Mouse (Mus musculus) megakaryocyte, embryonic 14.5 days (primary cell): Measurements from ENCODE around the gene Gldn. TPM values are rescaled to one million over a fixed set of nuclear protein-coding genes. Genes with fewer than 3 reads are reported as not detected.

Source experiments
- H3K27me3 ChIP-seq: replicated peaks from 2 replicates; pipeline ENCODE3; 2012; ENCODE audit warnings: inconsistent platforms
- H3K36me3 ChIP-seq: replicated peaks from 2 replicates; pipeline ENCODE3; 2012; ENCODE audit warnings: low read length, inconsistent platforms, mixed read lengths
- H3K4me1 ChIP-seq: 2 replicates; pipeline ENCODE4 v1.6.1; 2012; ENCODE audit warnings: inconsistent platforms
- H3K4me3 ChIP-seq: replicated peaks from 2 replicates; pipeline ENCODE3; 2012; ENCODE audit warnings: moderate library complexity, mild to moderate bottlenecking, inconsistent platforms
- H3K9me3 ChIP-seq: 2 replicates; pipeline ENCODE4 v1.6.1; 2012; ENCODE audit warnings: inconsistent platforms
- FLI1 ChIP-seq: IDR thresholded peaks from 2 replicates; pipeline ENCODE4 v1.6.1; 2012; ENCODE audit warnings: low read length, inconsistent platforms, mixed read lengths
- GATA1 ChIP-seq: IDR thresholded peaks from 3 replicates; pipeline ENCODE4 v1.6.1; 2012; ENCODE audit warnings: mixed read lengths, low read length, inconsistent platforms, borderline replicate concordance
- polyA plus RNA-seq: library from polyadenylated mRNA; stranded (reverse); fragments of >175 nt; gene quantifications from 2 replicates; pipeline ENCODE4 v1.2.3, GENCODE M21; 2012; ENCODE audit warnings: low replicate concordance; ENCODE audit not compliant: insufficient read depth

The Gldn gene
- polyA plus RNA-seq, 1 experiment: not detected

GRCm38 (mm10) chr9:54299792-54300191 is 13.5 kb downstream of the Gldn start:
- no peaks in the 10 kb centered on the region for H3K4me1 ChIP-seq
- H3K36me3 ChIP-seq: no peaks in the 10 kb centered on the region
- no peak overlapping the region for H3K4me3 ChIP-seq
- H3K9me3 ChIP-seq: peaks cover 3% of the 10 kb centered on the region; the same call in 1 of the 2 replicates
- H3K27me3 ChIP-seq: peaks cover 3% of the 10 kb centered on the region
- TF ChIP-seq FLI1 (no peak), GATA1 (no peak)

- no peaks in the 10 kb centered on the region for H3K36me3 ChIP-seq
- TF ChIP-seq GATA1 (no peak), FLI1 (no peak)
- H3K4me3 ChIP-seq: no peak overlapping the region
- no peaks in the 10 kb centered on the region for H3K4me1 ChIP-seq
- peaks cover 3% of the 10 kb centered on the region; the same call in 1 of the 2 replicates for H3K9me3 ChIP-seq
- peaks cover 5% of the 10 kb centered on the region for H3K27me3 ChIP-seq
These were observed 15.0 kb downstream of the Gldn start for GRCm38 (mm10) chr9:54301255-54301654.

GRCm38 (mm10) chr9:54308209-54308608 is 21.9 kb downstream of the Gldn start:
- Histone ChIP-seq H3K36me3 (no peaks in the 10 kb centered on the region), H3K27me3 (peaks cover 5% of the 10 kb centered on the region), H3K4me3 (no peak overlapping the region), H3K4me1 (no peaks in the 10 kb centered on the region), H3K9me3 (peaks cover 6% of the 10 kb centered on the region; the same call in 1 of the 2 replicates)
- TF ChIP-seq GATA1: no peak
- no peak for TF ChIP-seq FLI1

GRCm38 (mm10) chr9:54308751-54309358 is 22.6 kb downstream of the Gldn start:
- Histone ChIP-seq H3K4me3 (no peak overlapping the region), H3K4me1 (no peaks in the 10 kb centered on the region), H3K9me3 (peaks cover 6% of the 10 kb centered on the region; the same call in 1 of the 2 replicates), H3K36me3 (no peaks in the 10 kb centered on the region), H3K27me3 (peaks cover 5% of the 10 kb centered on the region)
- no peak for TF ChIP-seq FLI1
- TF ChIP-seq GATA1: no peak

GRCm38 (mm10) chr9:54316363-54316762 is 30.1 kb downstream of the Gldn start:
- Histone ChIP-seq H3K4me1 (no peaks in the 10 kb centered on the region), H3K4me3 (no peak overlapping the region)
- no peak for TF ChIP-seq GATA1
- no peak for TF ChIP-seq FLI1

GRCm38 (mm10) chr9:54323456-54323855 is 37.2 kb downstream of the Gldn start:
- Histone ChIP-seq H3K36me3 (no peaks in the 10 kb centered on the region), H3K27me3 (peaks cover 25% of the 10 kb centered on the region), H3K4me1 (no peaks in the 10 kb centered on the region), H3K9me3 (no peaks in the 10 kb centered on the region), H3K4me3 (no peak overlapping the region)
- TF ChIP-seq FLI1: no peak
- no peak for TF ChIP-seq GATA1

More at GRCm38 (mm10) chr9:54316363-54316762, 30.1 kb downstream of the Gldn start:
- H3K27me3 ChIP-seq: peaks cover 11% of the 10 kb centered on the region
- no peaks in the 10 kb centered on the region for H3K9me3 ChIP-seq
- no peaks in the 10 kb centered on the region for H3K36me3 ChIP-seq

GRCm38 (mm10) chr9:54329201-54329600 is 42.9 kb downstream of the Gldn start:
- Histone ChIP-seq H3K9me3 (no peaks in the 10 kb centered on the region), H3K27me3 (peaks cover 14% of the 10 kb centered on the region), H3K4me1 (no peaks in the 10 kb centered on the region), H3K36me3 (no peaks in the 10 kb centered on the region), H3K4me3 (no peak overlapping the region)
- no peak for TF ChIP-seq GATA1
- TF ChIP-seq FLI1: no peak

- H3K36me3 ChIP-seq: no peaks in the 10 kb centered on the region
- H3K27me3 ChIP-seq: peaks cover 8% of the 10 kb centered on the region
- no peak overlapping the region for H3K4me3 ChIP-seq
- H3K9me3 ChIP-seq: no peaks in the 10 kb centered on the region
- no peaks in the 10 kb centered on the region for H3K4me1 ChIP-seq
- TF ChIP-seq FLI1: no peak
- TF ChIP-seq GATA1: no peak
These were observed 49.3 kb downstream of the Gldn start for GRCm38 (mm10) chr9:54335582-54335981.

GRCm38 (mm10) chr9:54336532-54337144 is 50.4 kb downstream of the Gldn start:
- TF ChIP-seq FLI1 (no peak), GATA1 (no peak)
- Histone ChIP-seq H3K36me3 (no peaks in the 10 kb centered on the region), H3K27me3 (peaks cover 8% of the 10 kb centered on the region), H3K4me1 (no peaks in the 10 kb centered on the region), H3K4me3 (no peak overlapping the region), H3K9me3 (no peaks in the 10 kb centered on the region)

GRCm38 (mm10) chr9:54342026-54342425 is 55.7 kb downstream of the Gldn start:
- Histone ChIP-seq H3K9me3 (no peaks in the 10 kb centered on the region), H3K36me3 (no peaks in the 10 kb centered on the region), H3K4me3 (no peak overlapping the region), H3K27me3 (peaks cover 7% of the 10 kb centered on the region), H3K4me1 (peaks cover 3% of the 10 kb centered on the region; the same call in 1 of the 2 replicates)
- TF ChIP-seq FLI1: no peak
- TF ChIP-seq GATA1: no peak
